Mouse (Mus musculus) liver, embryonic 16.5 days (tissue): ENCODE measurements at regions not wholly inside any gene's neighbourhood (a gene's known extent, or its start where the extent isn't known, plus 50 kb on each side); places are given as distances from the start of the nearest gene placed in this dataset.

Experiments used
- ATAC-seq: fragments of 200-750 bp; cut with Nextera tagmentation; 2 replicates; pipeline ENCODE4 v1.8.0; 2017; ENCODE audit warnings: low read depth, mild to moderate bottlenecking, moderate number of reproducible peaks, moderate library complexity
- H3K27ac ChIP-seq: fragments of 300-500 bp; sonication (generic); 2 replicates; pipeline ENCODE4 v1.5.1; 2014; ENCODE audit warnings: mild to moderate bottlenecking, low read length
- H3K27me3 ChIP-seq: fragments of 300-500 bp; sonication (generic); 2 replicates; pipeline ENCODE4 v1.6.1; 2014; ENCODE audit warnings: low read depth, low read length, mixed read lengths; ENCODE audit not compliant: control insufficient read depth, insufficient read depth
- H3K36me3 ChIP-seq: fragments of 300-500 bp; sonication (generic); 2 replicates; pipeline ENCODE4 v1.6.1; 2014; ENCODE audit warnings: mild to moderate bottlenecking; ENCODE audit not compliant: control insufficient read depth, insufficient read depth
- H3K4me1 ChIP-seq: fragments of 300-500 bp; sonication (generic); 2 replicates; pipeline ENCODE4 v1.6.1; 2014; ENCODE audit warnings: low read depth, low read length, mixed read lengths; ENCODE audit not compliant: control insufficient read depth
- H3K4me2 ChIP-seq: fragments of 300-500 bp; sonication (generic); 2 replicates; pipeline ENCODE4 v1.6.1; 2014; ENCODE audit warnings: low read depth, low read length, mixed read lengths
- H3K4me3 ChIP-seq: fragments of 300-500 bp; sonication (generic); 2 replicates; pipeline ENCODE4 v1.5.1; 2014; ENCODE audit warnings: low read depth, mild to moderate bottlenecking, low read length
- H3K9ac ChIP-seq: fragments of 300-500 bp; sonication (generic); 2 replicates; pipeline ENCODE4 v1.6.1; 2014; ENCODE audit warnings: low read depth, low read length
- H3K9me3 ChIP-seq: fragments of 300-500 bp; sonication (generic); replicated peaks from 2 replicates; pipeline ENCODE4 v1.6.1; 2016; ENCODE audit warnings: low read length; ENCODE audit not compliant: control insufficient read depth
- WGBS: fragments of 180-500 bp; shearing (Covaris S2); extraction: QIAGEN DNeasy Blood & Tissue Kit; methylation state at CpG from one replicate; pipeline ENCODE4 v1.1.7; 2014; ENCODE audit not compliant: insufficient replicate concordance; 5-methylcytosine and 5-hydroxymethylcytosine counted together

DNA sequence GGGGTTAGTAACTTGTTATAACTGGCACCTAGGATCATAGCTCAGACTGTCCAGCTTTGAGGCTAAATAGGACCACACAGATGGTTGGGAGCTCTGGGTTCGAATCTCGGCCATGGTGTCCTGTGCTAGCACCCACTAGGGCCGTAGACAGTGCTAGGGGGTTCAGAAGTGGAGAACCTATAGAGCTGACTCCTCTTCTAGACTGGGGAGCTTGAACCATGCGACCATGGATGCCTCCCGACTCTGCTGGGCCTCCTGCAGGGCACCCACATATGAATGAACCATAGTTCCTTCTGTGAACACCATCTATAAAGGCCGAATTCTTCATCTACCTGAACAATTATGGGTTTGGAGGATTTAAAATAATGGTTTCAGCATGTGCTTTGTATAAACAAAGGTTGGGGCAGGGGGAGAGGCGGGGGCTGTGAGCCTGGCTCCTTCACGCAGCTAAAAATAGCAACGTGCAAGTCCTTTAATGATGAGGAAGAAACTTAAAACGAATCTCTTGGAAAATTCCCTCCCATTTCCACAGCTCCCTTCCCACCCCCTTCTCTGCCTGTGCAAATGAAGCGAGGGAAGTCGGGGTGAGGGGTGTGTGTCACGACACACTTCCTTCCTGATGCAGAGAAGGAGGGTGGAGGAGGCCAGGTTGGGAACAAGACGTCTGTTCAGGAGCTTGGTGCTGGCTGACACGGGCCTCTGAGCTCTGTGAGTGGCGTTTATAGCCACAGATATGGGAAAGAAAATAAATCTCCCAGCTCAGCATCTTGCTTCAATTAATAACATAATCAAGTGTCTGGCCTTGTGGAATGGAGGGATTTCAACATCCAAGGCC lies 71.6 kb downstream of the Syf2 start:
- 40% methylated on average over 16 of the region's 16 CpGs for WGBS
- Histone ChIP-seq H3K9me3 (no peaks in the 10 kb centered on the region), H3K4me2 (no peak overlapping the region), H3K27ac (no peak overlapping the region), H3K4me3 (no peak overlapping the region), H3K36me3 (no peaks in the 10 kb centered on the region), H3K9ac (no peak overlapping the region), H3K27me3 (peaks cover 3% of the 10 kb centered on the region; the same call in 1 of the 2 replicates), H3K4me1 (no peaks in the 10 kb centered on the region)
- no peak for ATAC-seq

DNA sequence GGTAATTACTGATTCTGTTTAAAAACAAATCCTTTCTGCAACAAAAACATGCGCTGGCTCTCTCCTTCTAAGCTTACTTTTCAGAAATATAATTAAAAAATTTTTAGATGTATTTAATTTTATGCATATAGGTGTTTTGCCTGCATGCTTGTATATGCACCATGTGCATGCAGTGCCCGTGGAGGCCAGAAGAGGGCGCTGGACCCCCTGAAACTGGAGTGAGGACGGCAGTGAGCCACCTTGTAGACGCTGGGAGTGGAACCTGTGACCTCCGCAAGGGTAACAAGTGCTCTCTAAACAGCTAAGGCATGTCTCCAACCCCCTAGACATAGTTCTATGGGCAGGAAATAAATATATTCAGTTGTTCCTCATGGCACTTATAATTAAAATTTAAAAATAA lies 80.7 kb downstream of the Syf2 start:
- no peak for ATAC-seq
- no peak overlapping the region for H3K4me3 ChIP-seq
- 61% methylated on average over 6 of the region's 6 CpGs for WGBS
- H3K27me3 ChIP-seq = peaks cover under 1% of the 10 kb centered on the region; the same call in 1 of the 2 replicates
- H3K9me3 ChIP-seq = no peaks in the 10 kb centered on the region; the same call in 1 of the 2 replicates
- H3K36me3 ChIP-seq = no peaks in the 10 kb centered on the region
- H3K4me2 ChIP-seq = no peak overlapping the region
- H3K9ac ChIP-seq = no peak overlapping the region
- no peak overlapping the region for H3K27ac ChIP-seq
- H3K4me1 ChIP-seq = no peaks in the 10 kb centered on the region

DNA sequence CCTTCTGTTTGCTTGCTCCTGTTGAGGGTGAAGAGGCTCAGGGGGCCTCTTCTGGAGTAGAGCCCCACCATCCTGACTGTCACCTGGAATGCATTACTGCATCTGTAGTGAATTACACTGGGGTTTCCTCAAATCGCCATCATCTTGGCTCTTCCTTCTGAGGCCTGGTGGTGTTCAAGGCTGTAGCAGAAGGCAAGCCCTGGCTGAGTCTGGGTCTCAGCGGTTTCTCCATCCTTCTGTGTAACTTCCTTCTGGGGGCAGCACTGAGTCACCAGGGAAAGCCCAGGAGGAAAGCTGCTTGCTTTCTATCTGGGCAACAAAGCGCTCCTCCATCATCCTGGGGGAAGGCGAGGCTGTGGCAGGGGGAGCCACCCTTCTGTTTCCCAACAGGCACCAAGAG lies 82.2 kb downstream of the Syf2 start:
- Histone ChIP-seq H3K36me3 (no peaks in the 10 kb centered on the region), H3K4me3 (no peak overlapping the region), H3K9me3 (no peaks in the 10 kb centered on the region; the same call in 1 of the 2 replicates), H3K4me1 (no peaks in the 10 kb centered on the region), H3K27ac (no peak overlapping the region), H3K27me3 (peaks cover 8% of the 10 kb centered on the region; the same call in 1 of the 2 replicates), H3K9ac (no peak overlapping the region), H3K4me2 (no peak overlapping the region)
- WGBS = 61% methylated on average over 4 of the region's 4 CpGs
- no peak for ATAC-seq

DNA sequence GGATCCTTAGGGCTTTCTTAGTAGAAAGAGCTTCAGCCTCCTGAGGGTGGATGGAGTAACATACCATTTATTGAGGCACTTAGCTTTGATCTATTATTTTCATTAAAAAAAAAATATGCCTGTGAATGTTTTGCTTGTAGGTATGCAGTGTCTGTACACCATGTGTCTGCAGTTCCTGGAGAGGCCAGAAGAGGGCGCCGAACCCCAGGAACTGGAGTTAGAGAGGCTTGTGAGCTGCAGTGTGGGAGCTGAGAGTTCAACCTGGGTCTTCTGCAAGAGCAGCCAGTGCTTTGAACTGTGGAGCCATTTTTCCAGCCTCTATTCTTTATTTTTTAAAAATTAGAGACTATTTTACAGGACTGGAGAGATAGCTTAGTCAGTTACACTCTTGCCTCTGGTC lies 83.2 kb downstream of the Syf2 start:
- Histone ChIP-seq H3K9me3 (no peaks in the 10 kb centered on the region; the same call in 1 of the 2 replicates), H3K4me1 (no peaks in the 10 kb centered on the region), H3K27me3 (peaks cover 11% of the 10 kb centered on the region; the same call in 1 of the 2 replicates), H3K36me3 (no peaks in the 10 kb centered on the region), H3K27ac (no peak overlapping the region), H3K4me3 (no peak overlapping the region), H3K4me2 (no peak overlapping the region), H3K9ac (no peak overlapping the region)
- WGBS = 51% methylated on average over 2 of the region's 2 CpGs
- ATAC-seq = no peak

DNA sequence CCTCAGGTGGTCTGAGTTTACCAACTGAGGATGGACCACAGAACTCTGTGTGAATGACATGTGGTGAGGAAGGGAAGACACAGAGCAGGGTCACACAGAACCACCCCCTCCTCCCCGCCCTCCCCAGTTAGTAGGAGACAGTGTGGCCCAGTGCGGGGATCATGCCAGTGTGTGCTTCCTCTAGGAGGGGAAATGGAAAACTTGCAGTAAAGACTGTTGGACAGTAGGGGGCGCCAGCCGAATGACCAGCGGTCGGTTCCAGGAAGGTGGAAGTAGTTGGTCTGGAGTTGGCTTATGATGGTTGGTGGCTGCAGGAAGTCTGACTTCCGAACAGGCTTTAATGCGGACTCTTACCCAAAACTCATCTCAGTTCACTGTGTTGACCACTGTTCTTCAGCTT lies 87.3 kb downstream of the Syf2 start:
- H3K9me3 ChIP-seq = no peaks in the 10 kb centered on the region; the same call in 1 of the 2 replicates
- ATAC-seq = no peak
- no peak overlapping the region for H3K4me3 ChIP-seq
- no peaks in the 10 kb centered on the region; the same call in 1 of the 2 replicates for H3K4me1 ChIP-seq
- peaks cover 11% of the 10 kb centered on the region; the same call in 1 of the 2 replicates for H3K27me3 ChIP-seq
- H3K4me2 ChIP-seq = no peak overlapping the region
- no peak overlapping the region for H3K27ac ChIP-seq
- no peaks in the 10 kb centered on the region for H3K36me3 ChIP-seq
- no peak overlapping the region for H3K9ac ChIP-seq
- 10% methylated on average over 8 of the region's 8 CpGs for WGBS

DNA sequence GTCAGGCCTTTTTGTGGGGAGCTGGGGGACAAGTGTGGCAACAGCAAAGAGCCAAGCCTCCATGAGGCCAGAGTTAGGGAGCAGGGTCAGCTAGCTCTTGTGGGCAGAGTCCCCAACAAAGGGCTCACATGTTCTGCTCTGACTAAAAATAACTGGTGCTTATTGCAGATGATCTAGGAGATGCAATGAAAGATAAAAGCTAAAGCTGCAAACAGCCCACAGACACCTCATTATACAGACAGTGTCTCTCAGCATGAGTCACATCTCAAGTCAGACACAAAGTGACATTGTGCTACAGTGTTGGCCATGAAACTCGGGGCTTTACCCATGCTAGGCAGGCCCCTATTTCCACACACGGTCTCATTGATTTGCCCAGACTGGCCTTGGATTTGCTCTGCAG lies 88.4 kb downstream of the Syf2 start:
- H3K27ac ChIP-seq = no peak overlapping the region
- H3K9me3 ChIP-seq = peaks cover 4% of the 10 kb centered on the region; the same call in 1 of the 2 replicates
- H3K9ac ChIP-seq = no peak overlapping the region
- no peak overlapping the region for H3K4me2 ChIP-seq
- no peaks in the 10 kb centered on the region; the same call in 1 of the 2 replicates for H3K4me1 ChIP-seq
- ATAC-seq = no peak
- no peaks in the 10 kb centered on the region for H3K36me3 ChIP-seq
- WGBS = 47% methylated on average over 2 of the region's 2 CpGs
- H3K27me3 ChIP-seq = peaks cover 11% of the 10 kb centered on the region; the same call in 1 of the 2 replicates
- H3K4me3 ChIP-seq = no peak overlapping the region

DNA sequence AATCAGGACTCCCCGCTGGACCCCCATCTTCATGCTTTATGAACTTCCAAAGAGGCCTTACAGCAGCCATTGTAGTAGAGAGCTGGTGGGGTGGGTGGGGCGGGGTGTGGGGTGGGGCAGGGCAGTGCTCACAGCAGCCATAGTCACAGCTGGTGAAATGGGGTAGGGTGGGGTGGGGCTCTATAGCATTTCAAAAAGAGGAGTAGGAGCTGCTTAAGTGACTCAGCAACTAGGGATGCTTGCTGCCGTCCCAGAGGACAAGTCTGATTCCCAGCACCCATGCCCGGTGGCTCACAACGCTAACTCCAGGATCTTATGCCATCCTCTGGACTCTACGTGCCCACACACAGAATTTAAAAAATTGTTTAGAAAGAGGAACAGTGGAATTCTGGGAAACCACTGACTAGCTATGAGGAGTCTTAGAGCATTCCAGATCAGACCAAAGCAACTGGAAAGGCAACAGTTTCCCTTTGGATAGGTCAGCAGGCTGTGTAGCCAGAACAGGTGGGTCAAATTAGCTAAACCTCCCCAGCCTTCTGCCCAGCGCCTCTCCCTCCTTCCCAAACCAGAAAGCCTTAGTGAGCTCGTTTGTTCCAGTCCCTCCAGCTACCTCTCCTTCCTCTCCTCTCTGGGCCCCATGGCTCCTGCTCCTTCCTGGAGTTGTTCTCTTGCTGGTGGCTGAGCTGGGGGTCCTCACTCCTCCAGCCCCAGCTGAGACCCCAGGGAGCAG lies 89.7 kb downstream of the Syf2 start:
- Histone ChIP-seq H3K4me3 (no peak overlapping the region), H3K36me3 (no peaks in the 10 kb centered on the region), H3K27me3 (peaks cover 14% of the 10 kb centered on the region), H3K27ac (no peak overlapping the region), H3K9ac (no peak overlapping the region), H3K4me2 (no peak overlapping the region), H3K4me1 (no peaks in the 10 kb centered on the region; the same call in 1 of the 2 replicates), H3K9me3 (peaks cover 4% of the 10 kb centered on the region; the same call in 1 of the 2 replicates)
- 60% methylated on average over 8 of the region's 8 CpGs for WGBS
- ATAC-seq = no peak

DNA sequence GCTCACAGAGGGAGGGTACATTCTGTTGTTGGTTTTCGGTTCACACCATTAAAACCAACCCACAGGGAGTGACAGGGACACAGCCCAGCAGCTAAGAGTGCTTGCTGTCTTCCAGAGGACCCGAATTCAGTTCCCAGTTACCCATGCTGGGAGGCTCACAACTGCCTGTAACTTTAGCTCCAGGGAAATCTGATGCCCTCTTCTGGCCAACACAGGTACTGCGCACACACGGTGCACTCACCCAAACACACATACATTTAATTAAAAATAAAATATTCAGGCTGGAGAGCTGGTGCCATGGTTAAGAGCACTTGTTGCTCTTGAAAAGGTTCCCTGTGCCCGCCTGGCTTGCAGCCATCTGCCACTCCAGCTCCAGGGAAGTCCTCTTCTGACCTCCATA lies 92.5 kb downstream of the Syf2 start:
- H3K9ac ChIP-seq = no peak overlapping the region
- WGBS = 84% methylated on average over 5 of the region's 5 CpGs
- no peak overlapping the region for H3K27ac ChIP-seq
- no peaks in the 10 kb centered on the region; the same call in 1 of the 2 replicates for H3K4me1 ChIP-seq
- ATAC-seq = no peak
- no peak overlapping the region for H3K4me2 ChIP-seq
- peaks cover 4% of the 10 kb centered on the region; the same call in 1 of the 2 replicates for H3K9me3 ChIP-seq
- no peak overlapping the region for H3K4me3 ChIP-seq
- peaks cover 19% of the 10 kb centered on the region for H3K27me3 ChIP-seq
- H3K36me3 ChIP-seq = no peaks in the 10 kb centered on the region

DNA sequence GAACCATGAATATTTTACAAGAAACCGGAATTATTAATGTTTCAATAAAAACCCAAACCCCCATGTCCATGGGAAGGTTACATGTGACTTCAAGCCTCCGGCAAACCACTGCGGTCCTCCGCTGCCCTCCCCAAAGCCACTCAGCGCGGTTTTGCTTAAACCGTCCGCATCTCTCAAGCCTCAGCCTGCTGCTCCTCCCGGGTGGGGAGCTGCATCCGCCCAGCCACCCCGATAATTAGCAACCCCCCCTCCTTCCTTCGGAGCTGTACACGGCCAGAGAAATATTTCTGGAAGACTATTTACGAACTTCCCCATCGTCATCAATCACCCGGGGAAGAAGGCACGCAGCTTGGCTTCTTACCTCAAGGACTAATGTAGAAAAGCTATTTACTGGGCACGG lies 94.7 kb upstream of the Runx3 start:
- WGBS = 31% methylated on average over 18 of the region's 18 CpGs
- Histone ChIP-seq H3K27ac (no peak overlapping the region), H3K4me1 (no peaks in the 10 kb centered on the region), H3K9ac (no peak overlapping the region), H3K36me3 (no peaks in the 10 kb centered on the region), H3K4me2 (no peak overlapping the region), H3K9me3 (peaks cover 4% of the 10 kb centered on the region; the same call in 1 of the 2 replicates), H3K27me3 (peaks cover 15% of the 10 kb centered on the region), H3K4me3 (no peak overlapping the region)
- no peak for ATAC-seq
